In genomic region chr2:79379087-79380041, GRCm38 (mm10) we compare ENCODE assay signal across 9 mouse cellular contexts.
DNase-seq lines count a peak whose midpoint lies in the region; ATAC-seq lines count a peak whose summit lies in the region.
"Had no signal": no experiment of that assay in that cellular context is flagged by ENCODE, and none has a peak within 500 bp of the region (broad histone marks: within the 10 kb centered on the region; RNA-seq: fewer than 3 reads in every experiment).

No protein-coding gene starts in this region.

- H3K9me3 ChIP-seq in forebrain, embryonic 10.5 days, result no peaks in the 10 kb centered on the region
- no peaks in the 10 kb centered on the region for H3K9me3 ChIP-seq in neural tube, embryonic 12.5 days
- H3K9me3 ChIP-seq: megakaryocyte, embryonic 14.5 days had no signal

- peaks cover 19% of the 10 kb centered on the region for H3K4me1 ChIP-seq in forebrain, embryonic 10.5 days
- peaks cover 5% of the 10 kb centered on the region; the same call in 1 of the 2 replicates for H3K4me1 ChIP-seq in neural tube, embryonic 12.5 days
- H3K4me1 ChIP-seq: megakaryocyte, embryonic 14.5 days had no signal

- intact Hi-C loops in heart, postnatal 36 days (cut with DNase I), result no loop called here

- DNase-seq in cerebellum, adult 9-10 months, result peak; percentile 69
- no peak for DNase-seq in cerebellum, adult 9-11 months
- peak; percentile 26 for DNase-seq in forebrain, embryonic 10.5 days (ENCODE audit: extremely low spot score, low spot score)
- peak; percentile 71 for DNase-seq in kidney, adult 9 months
- no peak for DNase-seq in right cerebral cortex, adult 2 months (ENCODE audit: low spot score in 2 of 2)
- no peak for DNase-seq in spleen, adult 18-20 months
- no peak for DNase-seq in heart, postnatal 36 days

- WGBS in forebrain, embryonic 10.5 days, result 33% methylated on average over 12 of the region's 12 CpGs
- WGBS in neural tube, embryonic 12.5 days, result 11% methylated on average over 12 of the region's 12 CpGs

- H3K9ac ChIP-seq in neural tube, embryonic 12.5 days, result no peak overlapping the region

- peak overlapping the region; percentile 8; the same call in 1 of the 2 replicates for H3K4me3 ChIP-seq in forebrain, embryonic 10.5 days
- no peak overlapping the region for H3K4me3 ChIP-seq in neural tube, embryonic 12.5 days
- H3K4me3 ChIP-seq: megakaryocyte, embryonic 14.5 days had no signal

- H3K27me3 ChIP-seq in forebrain, embryonic 10.5 days (ENCODE audit: poor library complexity, severe bottlenecking), result peaks cover 34% of the 10 kb centered on the region
- no peaks in the 10 kb centered on the region for H3K27me3 ChIP-seq in neural tube, embryonic 12.5 days (replicated peaks)

- peak; percentile 53 for ATAC-seq in neural tube, embryonic 12.5 days (ENCODE audit: low FRiP score, low read depth)

- H3K36me3 ChIP-seq in forebrain, embryonic 10.5 days (replicated peaks), result no peaks in the 10 kb centered on the region
- H3K36me3 ChIP-seq in neural tube, embryonic 12.5 days, result no peaks in the 10 kb centered on the region

- 0 out of 2 replicates have a peak overlapping the region, but pooled peaks have one; percentile 58 for H3K27ac ChIP-seq in forebrain, embryonic 10.5 days
- no peak overlapping the region for H3K27ac ChIP-seq in neural tube, embryonic 12.5 days

- H3K4me2 ChIP-seq in neural tube, embryonic 12.5 days (replicated peaks), result peak overlapping the region; percentile 27; the same call in 1 of the 2 replicates

Comparison
In these comparisons a context has a peak if more than half of its experiments do, and no peak if none do; other contexts are left out.
1. DNase-seq: peak in cerebellum, adult 9-10 months (single experiment), forebrain, embryonic 10.5 days (single experiment) and kidney, adult 9 months (single experiment); none in cerebellum, adult 9-11 months (single experiment), right cerebral cortex, adult 2 months (0 of 2), spleen, adult 18-20 months (0 of 2) and heart, postnatal 36 days (0 of 2).